Mouse (Mus musculus) small intestine, adult 2 months (tissue): ENCODE results near the gene Arhgap35. TPM values are rescaled to one million over a fixed set of nuclear protein-coding genes. Genes with fewer than 3 reads are reported as not detected.

Experiments used
- H3K27ac ChIP-seq: fragments of 200-500 bp; 2 replicates; pipeline ENCODE4 v1.5.1; 2012; ENCODE audit warnings: low read depth, low read length, control low read depth, inconsistent platforms; ENCODE audit not compliant: insufficient read depth
- H3K27me3 ChIP-seq: fragments of 200-500 bp; 2 replicates; pipeline ENCODE4 v1.6.1; 2012; ENCODE audit warnings: mild to moderate bottlenecking, moderate library complexity, low read length, inconsistent platforms; ENCODE audit not compliant: control insufficient read depth, insufficient read depth
- H3K36me3 ChIP-seq: fragments of 200-500 bp; 2 replicates; pipeline ENCODE4 v1.6.1; 2012; ENCODE audit warnings: mild to moderate bottlenecking, low read length, control low read depth, inconsistent platforms; ENCODE audit not compliant: control insufficient read depth, insufficient read depth
- H3K4me1 ChIP-seq: fragments of 200-500 bp; 2 replicates; pipeline ENCODE4 v1.6.1; 2012; ENCODE audit warnings: low read length, inconsistent platforms, mixed read lengths; ENCODE audit not compliant: control insufficient read depth, insufficient read depth, insufficient read length
- H3K4me3 ChIP-seq: fragments of 200-500 bp; 2 replicates; pipeline ENCODE4 v1.5.1; 2012; ENCODE audit warnings: low read depth, mild to moderate bottlenecking, control low read depth, inconsistent platforms, low read length, moderate library complexity
- CTCF ChIP-seq: fragments of 200-500 bp; IDR thresholded peaks from 2 replicates; pipeline ENCODE4 v1.5.1; 2012; ENCODE audit warnings: low read depth, mild to moderate bottlenecking, control low read depth, inconsistent platforms, low read length, moderate library complexity, mixed read lengths; ENCODE audit not compliant: insufficient replicate concordance, insufficient read length; ENCODE audit errors: extremely low read depth
- POLR2A ChIP-seq: fragments of 200-500 bp; IDR thresholded peaks from 2 replicates; pipeline ENCODE4 v1.6.1; 2012; ENCODE audit warnings: low read depth, mild to moderate bottlenecking, control low read depth, inconsistent platforms, low read length, moderate library complexity
- WGBS: fragments of 180-500 bp; shearing (Covaris S2); methylation state at CpG from one replicate; pipeline ENCODE4 v1.1.7; 2018; 5-methylcytosine and 5-hydroxymethylcytosine counted together
- polyA plus RNA-seq: library from polyadenylated mRNA; depleted of rRNA; stranded (reverse); fragments of >200 nt; gene quantifications from 2 replicates; pipeline ENCODE4 v1.2.3, GENCODE M21; 2012

Gene Arhgap35
- polyA plus RNA-seq, 1 experiment = 11.6 TPM

DNA sequence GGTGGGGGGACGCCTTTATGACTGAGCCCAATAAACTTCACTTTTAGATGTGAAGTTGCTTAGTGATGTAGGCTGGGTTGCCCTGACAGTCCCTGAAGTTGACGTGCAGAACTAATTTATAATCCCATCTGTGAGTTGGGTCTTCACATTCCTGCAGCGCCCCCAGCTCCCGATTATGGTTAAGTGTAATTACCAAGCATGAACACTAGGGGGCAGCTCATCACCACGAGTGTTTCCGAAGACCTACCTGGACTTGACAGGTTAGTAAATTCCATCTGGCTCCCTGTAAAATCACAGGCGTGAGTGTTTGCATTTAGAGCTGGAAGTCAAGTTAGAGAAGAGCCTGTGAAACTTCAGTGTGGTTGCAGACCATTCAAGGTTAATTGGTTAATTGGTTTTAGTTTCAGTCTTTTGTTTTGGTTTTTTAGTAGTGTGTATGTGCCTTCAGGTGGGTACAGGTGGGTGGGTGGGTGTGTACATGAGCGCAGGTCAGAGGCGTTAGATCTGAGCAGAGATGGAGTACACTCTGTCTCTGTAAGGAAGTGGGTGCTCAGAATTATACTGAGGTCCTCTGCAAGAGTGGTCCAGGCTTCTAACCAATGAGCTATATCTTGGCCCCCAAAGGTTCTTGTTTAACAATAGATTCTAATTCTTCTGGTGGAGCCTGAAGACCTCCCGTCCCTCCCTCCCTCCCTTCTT lies 15.0 kb upstream of the Arhgap35 start:
- 20% methylated on average over 10 of the region's 10 CpGs for WGBS
- Histone ChIP-seq H3K4me1 (no peaks in the 10 kb centered on the region), H3K27ac (no peak overlapping the region)

DNA sequence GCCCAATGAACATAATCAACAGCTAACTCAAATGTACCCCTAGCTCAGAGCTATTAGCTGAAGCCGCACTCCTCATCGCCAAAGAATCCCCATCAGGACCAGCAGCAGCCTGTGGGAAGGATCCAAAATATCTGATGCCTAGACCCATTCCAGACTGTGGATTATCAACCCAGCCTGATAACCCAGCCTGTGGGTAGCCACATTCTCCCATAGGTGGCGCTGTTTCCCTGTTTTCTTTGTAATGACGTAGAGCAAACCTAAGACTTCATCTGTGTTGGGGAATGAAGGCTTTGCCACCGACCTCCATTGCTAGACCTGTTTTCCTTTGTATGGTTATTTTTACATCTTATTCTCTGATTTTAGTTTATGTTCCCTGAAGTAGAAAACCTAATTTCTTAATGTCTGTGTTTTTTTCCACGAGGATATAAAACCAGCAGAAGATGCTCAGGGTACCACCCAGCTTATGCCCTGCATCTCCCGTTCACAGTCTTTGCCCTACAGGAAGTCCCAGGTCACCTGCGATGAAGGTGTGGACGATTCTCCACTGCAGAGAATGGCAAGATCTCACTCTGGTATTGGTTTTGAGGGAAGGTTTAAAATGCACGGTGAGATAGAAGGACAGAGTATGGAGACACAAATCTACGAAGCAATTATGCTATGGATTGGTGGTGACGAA lies 13.4 kb upstream of the Arhgap35 start:
- Histone ChIP-seq H3K36me3 (no peaks in the 10 kb centered on the region), H3K4me1 (no peaks in the 10 kb centered on the region), H3K27ac (no peak overlapping the region), H3K4me3 (no peak overlapping the region), H3K27me3 (no peaks in the 10 kb centered on the region)
- WGBS = 30% methylated on average over 12 of the region's 12 CpGs
- no peak for TF ChIP-seq POLR2A
- TF ChIP-seq CTCF = peak; percentile 47; the same call in 1 of the 2 replicates

More for the DNA sequence above, 15.0 kb upstream of the Arhgap35 start:
- no peaks in the 10 kb centered on the region for H3K27me3 ChIP-seq
- no peaks in the 10 kb centered on the region for H3K36me3 ChIP-seq
- peak; percentile 65; the same call in 1 of the 2 replicates for TF ChIP-seq CTCF
- TF ChIP-seq POLR2A = no peak
- H3K4me3 ChIP-seq = no peak overlapping the region

DNA sequence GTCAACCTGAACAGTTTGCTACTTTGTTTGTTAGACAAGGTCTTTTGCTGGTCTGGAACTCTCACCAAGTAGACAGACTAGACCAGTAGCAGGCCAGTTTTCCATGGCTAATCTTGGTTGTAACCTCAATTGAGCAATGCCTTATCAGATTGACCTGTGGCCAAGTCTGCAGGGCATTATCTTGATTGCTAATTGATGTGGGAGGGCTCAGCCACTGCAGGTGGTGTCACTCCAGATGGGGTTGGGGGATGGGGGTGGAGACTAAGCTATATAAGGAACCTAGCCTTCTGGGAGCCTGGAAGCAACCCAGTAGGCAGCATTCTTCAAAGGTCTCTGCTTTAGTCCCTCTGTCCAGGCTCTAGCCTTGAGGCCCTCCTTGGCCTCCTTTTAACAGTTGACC lies 8.9 kb upstream of the Arhgap35 start:
- H3K4me3 ChIP-seq = no peak overlapping the region
- no peaks in the 10 kb centered on the region for H3K36me3 ChIP-seq
- no peaks in the 10 kb centered on the region for H3K4me1 ChIP-seq
- H3K27me3 ChIP-seq = 0 out of 2 replicates have a peak, but pooled peaks cover 4% of the 10 kb centered on the region
- TF ChIP-seq CTCF (no peak), POLR2A (no peak)
- no peak overlapping the region for H3K27ac ChIP-seq

DNA sequence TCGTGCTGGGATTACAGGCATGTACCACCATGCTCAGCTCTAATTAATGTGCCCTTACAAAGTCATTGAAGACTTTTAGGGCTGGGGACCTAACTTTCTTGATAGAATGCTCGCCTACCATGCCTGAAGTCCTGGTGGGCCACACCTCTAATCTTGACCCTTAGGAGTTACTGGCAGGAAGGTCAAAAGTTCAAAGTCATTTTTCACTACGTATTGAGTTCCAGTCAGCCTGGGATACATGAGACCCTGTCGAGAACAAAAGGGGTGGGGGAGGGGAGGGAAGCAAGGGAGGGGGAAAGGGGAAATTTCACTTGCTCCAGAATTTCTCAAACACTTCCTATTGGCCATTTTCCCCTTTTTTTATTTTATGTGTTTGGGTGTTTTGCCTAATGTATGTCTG lies 8.3 kb upstream of the Arhgap35 start:
- no peak overlapping the region for H3K4me3 ChIP-seq
- H3K27me3 ChIP-seq = 0 out of 2 replicates have a peak, but pooled peaks cover 7% of the 10 kb centered on the region
- TF ChIP-seq CTCF (no peak), POLR2A (no peak)
- H3K4me1 ChIP-seq = 0 out of 2 replicates have a peak, but pooled peaks cover 2% of the 10 kb centered on the region
- H3K27ac ChIP-seq = no peak overlapping the region
- no peaks in the 10 kb centered on the region for H3K36me3 ChIP-seq
- 61% methylated on average over 4 of the region's 4 CpGs for WGBS

DNA sequence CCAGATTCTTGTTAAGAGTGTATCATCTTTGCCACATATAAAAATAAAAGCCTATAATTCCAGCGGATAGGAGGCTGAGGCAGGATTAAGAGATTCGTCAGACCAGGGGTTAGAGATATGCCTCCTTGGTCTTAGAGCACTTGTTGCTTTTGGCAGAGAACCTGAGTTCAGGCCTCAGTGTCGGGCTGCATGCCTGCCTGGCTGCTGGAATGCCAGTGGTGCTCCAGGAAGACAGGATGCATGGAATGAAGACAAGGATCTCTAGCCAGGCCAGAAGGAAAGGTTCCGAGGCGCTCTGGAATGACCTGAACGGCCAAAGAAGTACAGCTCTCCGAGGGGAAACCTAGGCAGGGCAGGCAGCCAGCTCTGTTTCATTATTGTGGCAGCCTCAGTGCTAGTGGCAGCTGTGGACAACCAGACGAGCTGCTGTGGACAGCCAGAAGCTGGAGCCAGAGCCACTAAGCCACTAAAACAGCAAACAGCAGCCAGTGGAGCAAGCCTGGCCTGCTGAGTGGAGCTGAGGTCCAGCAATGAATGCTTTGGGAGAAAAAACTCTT lies 6.4 kb upstream of the Arhgap35 start:
- Histone ChIP-seq H3K27ac (no peak overlapping the region), H3K27me3 (0 out of 2 replicates have a peak, but pooled peaks cover 7% of the 10 kb centered on the region), H3K36me3 (no peaks in the 10 kb centered on the region), H3K4me1 (0 out of 2 replicates have a peak, but pooled peaks cover 2% of the 10 kb centered on the region), H3K4me3 (no peak overlapping the region)
- WGBS = 79% methylated on average over 8 of the region's 8 CpGs
- TF ChIP-seq POLR2A (no peak), CTCF (no peak)

DNA sequence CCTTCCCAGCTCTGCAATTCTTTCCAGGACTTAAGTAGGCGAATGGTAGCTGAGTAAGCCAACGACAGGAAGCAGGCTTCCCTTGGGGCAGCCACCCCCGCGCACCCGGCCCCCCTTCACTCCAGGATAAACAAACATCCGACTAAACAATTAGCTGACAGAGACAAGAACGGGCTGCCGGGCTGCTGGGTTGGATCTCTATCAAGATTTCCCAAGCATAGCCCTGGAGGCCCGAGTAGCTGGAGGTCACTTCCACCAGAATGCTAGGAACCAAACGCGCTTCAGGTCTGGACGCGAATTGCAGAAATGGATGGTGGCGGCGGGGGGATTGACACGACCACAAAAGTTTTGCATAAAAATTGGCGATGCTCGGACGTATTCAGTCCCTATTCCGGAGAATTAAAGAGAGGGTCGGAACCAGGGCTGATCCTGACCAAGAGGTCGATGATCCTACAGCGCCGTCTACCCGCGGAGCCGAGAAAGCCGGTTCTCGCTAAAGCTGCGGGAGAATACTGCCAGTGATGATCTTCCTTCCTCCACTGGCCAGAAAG lies 3.9 kb upstream of the Arhgap35 start:
- WGBS = 3% methylated on average over 30 of the region's 30 CpGs
- Histone ChIP-seq H3K4me1 (peaks cover 4% of the 10 kb centered on the region; the same call in 1 of the 2 replicates), H3K4me3 (peak overlapping the region; percentile 47), H3K27me3 (peaks cover 7% of the 10 kb centered on the region; the same call in 1 of the 2 replicates), H3K27ac (peak overlapping the region; percentile 55), H3K36me3 (no peaks in the 10 kb centered on the region)
- TF ChIP-seq POLR2A (no peak), CTCF (peak; percentile 54)
